Mouse (Mus musculus): ENCODE results near the gene Tiam1.

The Tiam1 gene

DNA sequence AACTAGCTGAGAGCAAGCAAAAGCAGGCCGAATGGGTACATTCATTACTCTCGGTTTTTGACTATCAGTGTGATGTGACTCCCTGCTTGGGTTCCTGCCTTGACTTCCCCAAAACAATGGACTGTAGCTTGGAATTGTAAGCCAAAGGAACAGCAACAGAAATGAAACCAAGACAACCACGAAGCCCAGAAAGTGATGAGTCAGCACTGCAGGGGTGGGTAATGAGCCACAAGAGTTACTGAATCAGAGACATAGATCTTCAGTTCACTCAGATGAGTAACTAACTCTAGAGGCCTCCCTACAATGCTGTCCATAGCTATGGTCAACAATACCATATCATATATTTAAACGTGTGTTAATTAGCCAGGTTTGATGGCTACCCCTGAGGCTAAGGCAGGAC is 259.7 kb downstream of the Tiam1 start:
- DNase-seq (ENCODE audit: low read depth, low spot score): no peak

GRCm38 (mm10) chr16:89882477-89883234 is 260.9 kb downstream of the Tiam1 start:
- no peak for DNase-seq (ENCODE audit: low read depth, low spot score)

- no peak for DNase-seq (ENCODE audit: low read depth, low spot score)
These were observed 266.4 kb downstream of the Tiam1 start for GRCm38 (mm10) chr16:89877206-89877605.

- DNase-seq (ENCODE audit: low read depth, low spot score): no peak
These were observed 267.5 kb downstream of the Tiam1 start for GRCm38 (mm10) chr16:89876079-89876478.

GRCm38 (mm10) chr16:89874012-89874704 is 269.4 kb downstream of the Tiam1 start:
- DNase-seq (ENCODE audit: low read depth, low spot score): no peak

GRCm38 (mm10) chr16:89872011-89872942 is 271.3 kb downstream of the Tiam1 start:
- DNase-seq (ENCODE audit: low read depth, low spot score): no peak

DNA sequence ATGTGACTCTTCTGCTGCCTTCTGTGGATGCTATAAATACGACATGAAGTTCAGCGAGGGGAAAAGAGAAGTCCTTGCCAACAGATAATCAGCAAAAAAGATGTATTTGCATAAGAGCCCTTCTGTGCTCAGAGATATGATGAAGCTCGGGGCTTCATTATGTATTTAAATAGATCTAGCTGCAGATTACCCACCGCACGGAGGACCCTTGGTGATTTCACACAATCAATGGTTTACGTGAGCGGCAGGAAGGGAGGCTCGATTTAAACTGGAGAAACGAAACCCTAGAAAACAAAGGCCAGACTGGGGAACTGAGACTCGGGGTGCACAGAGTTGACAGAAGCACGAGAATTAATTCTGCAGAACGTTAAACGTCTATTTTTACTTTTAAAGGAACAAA is 272.2 kb downstream of the Tiam1 start:
- DNase-seq (ENCODE audit: low read depth, low spot score): no peak

DNA sequence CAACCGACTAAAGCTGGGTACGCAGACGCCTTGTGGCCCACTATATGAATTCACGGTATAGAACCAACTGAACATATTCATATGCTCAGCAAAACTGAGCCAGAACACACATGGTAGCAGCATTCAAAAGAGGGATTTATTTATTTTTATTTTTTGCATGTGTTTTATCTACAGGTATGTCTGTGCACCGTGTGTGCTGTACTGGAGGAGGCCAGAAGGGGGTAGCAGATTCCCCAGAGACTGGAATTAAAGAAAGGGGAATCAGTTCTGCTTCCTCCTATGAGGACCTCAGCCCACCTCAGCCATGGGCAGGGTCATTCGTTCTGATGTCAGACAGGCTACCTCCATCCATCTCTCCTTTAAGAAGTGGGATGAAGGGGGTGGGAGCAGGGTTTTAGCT is 273.5 kb downstream of the Tiam1 start:
- no peak for DNase-seq (ENCODE audit: low read depth, low spot score)

DNA sequence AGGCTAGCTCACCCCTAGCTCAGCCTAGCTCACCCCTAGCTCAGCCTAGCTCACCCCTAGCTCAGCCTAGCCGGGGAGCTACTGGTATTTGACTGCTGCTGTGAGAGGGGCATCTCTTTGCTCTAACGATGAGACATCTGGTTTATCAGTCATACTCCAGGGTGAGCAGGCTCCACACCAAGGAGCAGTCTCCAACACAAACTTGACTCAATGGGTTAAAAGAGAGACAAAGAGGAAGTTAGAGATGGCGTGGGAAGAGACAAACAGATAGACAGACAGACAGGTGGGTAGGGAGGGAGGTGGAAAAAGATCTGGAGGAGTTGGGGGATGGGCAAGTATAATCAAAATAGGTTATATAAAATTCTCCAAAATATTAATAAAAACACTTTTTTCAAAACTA is 275.1 kb downstream of the Tiam1 start:
- DNase-seq (ENCODE audit: low read depth, low spot score): no peak

DNA sequence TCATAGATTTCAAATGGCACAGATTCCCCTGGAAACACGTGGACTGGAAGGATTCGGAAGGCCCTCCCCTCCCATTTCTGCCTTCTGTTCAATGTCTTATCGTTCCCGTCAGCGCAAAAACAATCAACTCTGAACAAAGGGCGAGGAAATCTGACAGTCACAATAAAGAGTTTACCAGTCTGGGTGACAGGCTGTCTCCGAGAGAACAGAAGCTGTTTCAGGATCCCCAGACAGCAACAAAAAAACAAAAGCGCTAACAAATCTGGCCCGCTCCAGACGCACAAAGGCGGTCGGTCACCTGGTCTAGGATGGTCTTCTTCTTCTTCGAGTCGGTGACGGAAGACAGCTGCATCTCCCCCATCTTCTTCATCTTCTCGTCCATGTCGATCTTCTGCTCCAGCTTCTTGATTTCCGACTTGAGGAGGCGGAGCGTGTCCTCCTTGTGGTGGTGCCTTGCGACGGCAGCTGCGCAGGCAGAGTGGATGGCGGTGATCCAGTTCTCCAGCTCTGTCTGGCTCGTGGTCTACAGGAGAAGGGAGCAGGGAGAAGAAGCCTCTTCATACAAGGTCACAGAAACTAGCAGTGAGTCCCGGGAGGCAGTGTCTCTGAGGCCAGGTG is 276.2 kb downstream of the Tiam1 start:
- DNase-seq (ENCODE audit: low read depth, low spot score): no peak

DNA sequence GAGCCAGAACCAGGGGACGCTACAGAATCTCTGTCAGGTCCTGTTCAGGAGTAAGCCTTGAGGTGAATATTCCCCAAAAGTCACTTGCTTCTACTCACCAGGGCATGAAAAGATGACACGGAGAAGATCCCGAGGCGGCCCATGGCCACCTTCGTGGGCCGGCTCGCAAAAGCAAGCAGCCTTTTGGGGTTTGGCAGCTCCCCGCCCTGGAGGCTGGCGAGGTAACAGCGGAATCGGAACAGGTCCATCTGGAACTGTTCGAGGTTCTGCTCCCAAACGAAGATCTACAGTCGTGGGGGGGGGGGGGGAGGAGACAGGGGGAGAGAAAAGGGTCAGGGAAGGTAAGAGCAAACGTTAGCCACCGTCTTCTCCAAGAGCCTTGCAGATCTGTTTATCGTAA is 278.4 kb downstream of the Tiam1 start:
- no peak for DNase-seq (ENCODE audit: low read depth, low spot score)

GRCm38 (mm10) chr16:89864710-89865109 is 278.9 kb downstream of the Tiam1 start:
- DNase-seq (ENCODE audit: low read depth, low spot score): no peak

GRCm38 (mm10) chr16:89863264-89863663 is 280.3 kb downstream of the Tiam1 start:
- no peak for DNase-seq (ENCODE audit: low read depth, low spot score)

GRCm38 (mm10) chr16:89861531-89861930 is 282.0 kb downstream of the Tiam1 start:
- no peak for DNase-seq (ENCODE audit: low read depth, low spot score)

GRCm38 (mm10) chr16:89860708-89861107 is 282.9 kb downstream of the Tiam1 start:
- DNase-seq (ENCODE audit: low read depth, low spot score): no peak

DNA sequence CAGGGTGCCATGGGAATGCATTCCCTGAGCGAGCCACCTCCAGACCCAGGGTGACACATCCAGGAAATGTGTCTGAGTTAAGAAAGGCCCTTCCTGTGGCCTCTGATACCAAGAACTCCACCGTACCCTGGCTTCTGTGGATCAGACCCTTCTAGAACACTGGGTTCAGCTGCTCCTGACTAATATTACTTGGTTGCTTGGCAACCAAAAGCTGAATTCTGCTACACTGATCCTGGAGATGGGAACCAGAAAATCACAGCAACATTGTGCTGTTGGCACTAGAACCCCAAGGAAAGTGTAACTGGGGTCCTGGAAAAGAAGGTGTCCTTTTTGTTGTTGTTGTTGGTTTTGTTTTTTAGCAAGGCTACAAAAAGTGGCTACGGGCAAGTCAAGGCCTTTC is 285.9 kb downstream of the Tiam1 start:
- DNase-seq (ENCODE audit: low read depth, low spot score): no peak

DNA sequence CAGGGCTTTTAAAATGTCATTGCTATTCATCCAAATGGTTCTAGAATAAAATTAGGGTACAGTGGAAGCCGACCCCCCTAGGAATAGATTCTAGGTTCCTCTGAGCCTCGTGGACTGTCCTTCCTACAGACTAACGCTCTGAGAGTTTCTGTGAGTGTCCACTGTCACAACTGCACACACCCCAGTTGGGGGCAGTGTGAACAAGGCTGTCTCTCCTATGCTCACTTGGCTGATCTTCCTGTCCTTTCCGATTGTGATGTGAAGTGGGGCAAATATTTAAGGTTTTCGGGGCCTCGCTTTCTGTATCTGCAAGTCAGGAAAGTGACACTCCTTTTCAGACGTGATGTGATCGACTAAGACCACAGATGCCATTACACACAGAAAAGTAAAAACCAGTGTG is 288.8 kb downstream of the Tiam1 start:
- no peak for DNase-seq (ENCODE audit: low read depth, low spot score)

GRCm38 (mm10) chr16:89851333-89851732 is 292.2 kb downstream of the Tiam1 start:
- no peak for DNase-seq (ENCODE audit: low read depth, low spot score)

DNA sequence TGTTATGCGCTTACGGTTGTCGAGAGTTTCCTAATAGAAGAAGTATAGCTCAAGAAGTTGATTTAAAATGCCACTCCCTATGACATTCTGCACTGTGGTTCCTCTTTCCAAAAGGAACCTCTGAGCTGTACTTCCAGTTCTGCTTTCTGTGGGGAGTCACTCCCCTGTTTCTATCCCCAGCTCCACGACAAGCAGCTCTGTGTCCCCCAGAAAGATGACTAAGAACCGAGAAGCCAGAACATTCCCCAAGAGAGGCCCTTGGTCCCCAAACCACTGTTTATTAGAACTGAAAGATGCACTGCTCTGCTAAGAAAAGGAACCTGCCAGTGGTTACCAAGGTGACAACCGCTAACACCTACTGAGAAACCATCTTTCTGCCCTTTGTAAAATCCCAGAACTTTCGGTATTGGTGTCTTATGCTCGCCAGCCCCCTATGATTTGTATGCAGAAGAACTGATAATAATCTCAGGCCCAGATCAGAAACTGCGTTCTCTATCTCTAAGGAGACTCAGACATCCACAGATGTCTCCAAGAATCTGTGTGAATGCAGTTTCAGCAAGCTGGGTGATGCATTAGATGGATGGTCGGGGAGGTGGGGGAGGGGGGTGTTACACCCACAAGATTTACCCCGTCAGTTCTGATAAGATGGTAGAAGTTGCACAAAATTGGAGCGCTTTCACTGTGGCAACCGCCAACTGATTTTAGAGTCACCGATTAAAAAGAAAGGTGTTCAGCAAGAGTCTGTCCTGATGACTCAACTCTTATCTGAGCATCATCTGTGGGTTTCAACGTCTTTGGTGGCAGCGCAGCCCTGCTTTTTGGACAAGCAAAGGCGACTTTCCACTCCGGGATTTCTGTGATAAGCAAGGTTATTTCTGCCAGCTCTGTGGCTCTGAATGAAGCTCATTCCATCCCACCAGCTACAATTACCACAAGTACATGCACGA is 294.6 kb downstream of the Tiam1 start:
- no peak for DNase-seq (ENCODE audit: low read depth, low spot score)

GRCm38 (mm10) chr16:89848179-89848578 is 295.4 kb downstream of the Tiam1 start:
- no peak for DNase-seq (ENCODE audit: low read depth, low spot score)

DNA sequence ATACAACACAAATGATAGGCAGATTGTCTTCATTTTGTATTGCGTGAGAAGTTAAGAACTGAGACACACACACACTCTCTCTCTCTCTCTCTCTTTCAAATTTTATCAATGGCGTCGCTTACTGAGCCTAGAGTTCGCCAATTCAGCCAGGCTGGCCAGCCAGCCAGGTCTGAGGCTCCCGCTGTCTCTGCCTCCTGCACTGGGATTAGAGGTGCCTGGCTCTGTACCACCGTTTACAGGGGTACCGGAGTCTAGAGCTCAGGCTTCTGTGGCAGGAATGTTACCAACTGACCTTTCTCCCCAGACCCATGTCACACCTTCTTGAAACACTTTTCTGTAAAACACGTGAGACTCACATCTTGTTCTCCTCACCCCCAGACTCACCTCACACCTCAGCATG is 298.1 kb downstream of the Tiam1 start:
- DNase-seq (ENCODE audit: low read depth, low spot score): no peak

Measured in retina, adult 2 months (tissue).